Mouse (Mus musculus) gastrocnemius, postnatal 25 days (tissue): ENCODE results near the gene Pgrmc1. TPM values are rescaled to one million over a fixed set of nuclear protein-coding genes. Genes with fewer than 3 reads are reported as not detected.
"Not testable (repeated sequence)": the region's sequence is repeated elsewhere in the genome, so short reads cannot be mapped to it uniquely, and the experiment has no call there.

Experiments used
- DNase-seq: peaks from one replicate; pipeline ENCODE4 v3.0.0; 2022
- long read RNA-seq, 2 experiments: library from polyadenylated mRNA; stranded (forward); transcript quantifications; one replicate each; pipeline ENCODE4 v2.0.0; 2021
- total RNA-seq, 2 experiments: library from RNA; stranded (reverse); gene quantifications; 1 replicate in 1 of 2; 2 replicates in 1 of 2; pipeline ENCODE4 v1.2.3; 2021

Gene Pgrmc1
- total RNA-seq = 10 to 100 TPM in 1 of 2 experiments, 1 to 10 TPM in 1; 7.2 to 11.7 TPM
- long read RNA-seq, experiment 1, transcript Pgrmc1-201 (3 exons, 1,857 nt) = major isoform, 7 of 10 reads
- long read RNA-seq, experiment 1, partial matches to known transcripts = 3 of 10 reads
- long read RNA-seq, experiment 1, other reads (novel, unspliced or antisense) = 0 of 10 reads
- long read RNA-seq, experiment 2, transcript Pgrmc1-201 (3 exons, 1,857 nt) = major isoform, 11 of 12 reads
- long read RNA-seq, experiment 2, partial matches to known transcripts = 1 of 12 reads
- long read RNA-seq, experiment 2, other reads (novel, unspliced or antisense) = 0 of 12 reads

- DNase-seq = peak; percentile 81
These were observed at the start of gene Pgrmc1 for GRCm38 (mm10) chrX:36597707-36598389. Gene Pgrmc1, plus strand, starts transcription at chrX:36598206.

DNA sequence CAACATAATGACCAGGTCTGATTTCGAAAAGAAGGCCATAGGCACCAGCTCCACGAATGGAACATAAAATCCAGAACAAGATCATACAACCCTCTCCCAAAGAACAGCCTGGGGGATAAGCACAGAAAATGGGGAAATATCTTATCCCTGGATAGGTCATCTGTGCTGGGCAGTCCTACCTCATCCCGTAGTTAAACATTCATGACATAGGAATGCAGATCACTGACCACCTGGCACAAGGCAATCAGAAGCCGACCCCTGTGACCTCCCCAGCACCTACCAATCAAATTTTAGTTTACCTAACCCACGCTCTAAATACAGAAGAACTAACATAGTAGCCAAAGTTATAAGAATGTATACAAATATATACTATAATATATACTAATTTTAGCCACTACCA is 49.2 kb upstream of the Pgrmc1 start:
- DNase-seq = no peak

GRCm38 (mm10) chrX:36550906-36551305 is 47.1 kb upstream of the Pgrmc1 start:
- DNase-seq = peak; percentile 42

DNA sequence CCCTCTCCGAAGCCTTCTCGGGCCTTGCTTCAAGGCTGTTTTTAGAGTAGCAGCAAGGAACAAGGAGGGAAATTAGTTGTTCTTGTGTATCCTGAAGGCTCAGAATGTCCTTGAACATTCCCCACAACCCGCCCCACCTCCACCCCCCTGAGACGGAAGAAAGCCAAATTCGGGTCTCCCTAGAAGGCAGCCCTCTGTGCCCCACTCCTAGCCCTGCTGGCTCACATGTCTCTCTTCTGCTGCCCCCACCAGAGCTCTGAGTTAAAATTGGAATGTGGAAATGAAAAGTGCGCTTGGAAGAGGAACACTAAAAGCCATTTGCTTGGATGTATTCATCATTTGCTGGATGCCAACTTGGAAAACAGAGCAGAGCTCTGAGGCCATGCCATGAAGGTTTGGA is 46.7 kb upstream of the Pgrmc1 start:
- DNase-seq = peak; percentile 8

- DNase-seq = peak; percentile 63
These were observed 45.9 kb upstream of the Pgrmc1 start for GRCm38 (mm10) chrX:36552055-36552587.

- DNase-seq = no peak
These were observed 45.3 kb upstream of the Pgrmc1 start for GRCm38 (mm10) chrX:36552715-36553114.

GRCm38 (mm10) chrX:36555196-36555595 is 42.8 kb upstream of the Pgrmc1 start:
- DNase-seq = not testable (repeated sequence)

GRCm38 (mm10) chrX:36560170-36560569 is 37.8 kb upstream of the Pgrmc1 start:
- DNase-seq = no peak

DNA sequence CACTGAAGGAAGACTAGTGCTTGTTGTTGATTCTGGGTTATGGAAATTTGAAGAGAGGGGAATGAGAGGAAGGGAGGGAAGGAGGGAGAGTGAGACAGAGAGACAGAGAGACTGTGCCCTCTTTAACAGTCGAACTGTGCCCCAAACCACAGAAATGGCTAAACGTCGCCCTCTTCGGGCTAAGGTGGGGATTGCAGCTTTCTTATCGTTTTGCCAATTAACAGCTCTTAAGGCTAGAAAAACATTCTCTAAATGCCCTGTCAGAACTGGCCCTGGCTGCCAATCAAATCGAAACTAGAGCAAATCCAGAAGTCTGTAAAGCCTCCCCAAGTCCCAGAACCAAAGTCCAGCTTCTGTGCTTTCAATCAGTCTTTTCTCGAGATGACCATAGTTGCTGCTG is 36.4 kb upstream of the Pgrmc1 start:
- DNase-seq = peak; percentile 10

GRCm38 (mm10) chrX:36562079-36562478 is 35.9 kb upstream of the Pgrmc1 start:
- DNase-seq = no peak

GRCm38 (mm10) chrX:36586629-36587303 is 11.2 kb upstream of the Pgrmc1 start:
- DNase-seq = no peak

DNA sequence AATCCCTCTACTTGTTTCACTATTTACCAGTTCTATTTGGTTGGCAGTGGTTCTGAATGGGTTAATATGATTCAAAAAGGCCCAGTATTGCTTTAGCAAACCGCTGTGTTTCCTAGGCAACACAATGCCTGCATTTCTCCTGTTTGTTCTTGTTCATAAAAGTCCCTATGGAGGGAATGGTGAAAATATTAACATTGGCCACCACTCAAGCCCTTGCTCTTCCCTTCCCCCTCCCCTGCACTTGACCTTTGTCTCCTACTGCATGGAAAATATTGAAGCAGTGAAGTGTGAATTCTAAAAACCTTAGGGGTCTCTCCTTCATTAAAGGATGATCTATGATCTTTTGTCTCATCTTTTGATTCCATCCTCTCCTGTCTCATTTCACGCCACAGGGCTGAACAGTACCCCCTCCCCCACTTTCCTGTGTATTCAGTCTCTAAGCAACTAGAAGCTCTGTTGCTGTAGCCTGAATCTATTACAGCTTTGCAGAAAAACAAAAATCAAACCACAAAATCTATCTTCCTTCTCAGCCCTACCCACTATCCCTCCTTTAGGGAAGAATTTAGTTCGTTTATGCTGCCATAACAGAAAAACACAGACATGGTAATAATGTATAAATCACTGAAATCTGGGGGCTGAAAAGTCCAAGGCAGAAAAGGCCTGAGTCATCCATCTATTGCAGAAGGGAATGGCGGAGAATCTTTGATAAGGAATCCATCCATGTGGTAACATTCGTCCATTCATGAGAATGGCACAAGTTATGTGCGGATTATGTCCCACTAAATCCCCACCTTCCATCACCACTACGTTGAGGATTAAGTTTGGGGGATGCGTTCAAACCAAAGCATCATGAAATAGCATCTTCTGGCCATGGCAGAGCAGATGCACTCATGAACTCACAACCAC is 10.4 kb upstream of the Pgrmc1 start:
- no peak for DNase-seq

DNA sequence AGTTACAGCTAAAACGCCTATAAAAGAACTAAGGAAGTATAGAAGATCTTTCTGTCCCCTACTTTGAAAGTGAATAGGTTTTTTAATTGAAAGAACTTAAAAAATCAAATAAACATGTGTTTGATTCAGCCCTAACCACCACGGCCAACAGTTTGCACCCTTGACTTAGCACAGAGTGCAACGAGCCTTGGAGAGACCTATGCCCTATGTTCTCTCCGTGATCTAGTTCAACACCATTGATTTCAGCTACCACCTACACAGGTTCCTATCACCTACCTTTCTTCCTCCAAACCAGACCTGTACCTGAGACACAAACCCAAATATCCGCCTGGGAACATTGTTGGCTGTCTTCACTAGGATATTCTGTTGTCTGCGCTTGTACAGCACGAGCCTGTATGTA is 7.7 kb upstream of the Pgrmc1 start:
- no peak for DNase-seq

DNA sequence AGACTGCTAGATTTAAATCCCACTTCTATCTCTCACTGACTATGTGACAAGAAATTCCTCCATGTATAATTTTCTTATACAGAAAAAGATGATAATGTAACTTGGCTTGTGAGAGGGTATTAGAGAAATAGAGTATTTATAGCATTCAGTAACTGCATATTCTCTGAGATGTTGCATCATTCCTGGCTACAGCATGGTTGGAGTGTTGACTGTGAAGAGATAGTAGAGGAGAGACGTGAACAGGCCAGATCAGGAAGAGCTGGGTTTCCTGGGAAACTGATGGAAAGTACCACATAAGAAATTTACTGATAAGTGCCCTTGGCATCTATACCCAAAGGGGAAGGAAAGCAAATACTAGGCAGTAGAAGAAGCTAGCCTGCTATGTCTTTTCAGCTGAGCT is 6.9 kb upstream of the Pgrmc1 start:
- no peak for DNase-seq

DNA sequence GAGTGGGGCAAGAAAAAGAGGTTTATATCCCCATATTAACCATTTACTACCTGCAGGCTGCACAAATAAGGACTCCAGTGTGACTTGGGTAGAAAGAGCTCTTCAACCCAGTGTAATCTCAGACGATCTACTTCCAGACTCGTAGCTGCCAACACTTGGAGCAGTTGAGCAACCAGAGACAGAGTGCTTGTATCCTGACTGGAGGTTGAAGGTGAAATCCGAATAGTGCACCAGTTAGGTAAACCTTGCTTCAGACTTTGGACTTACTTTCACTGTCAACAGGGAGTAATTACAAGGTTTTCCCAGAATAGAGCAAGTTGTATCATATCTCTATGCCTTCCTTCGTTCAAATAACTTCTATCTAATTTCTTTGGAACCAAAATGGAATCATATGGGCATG is 6.5 kb upstream of the Pgrmc1 start:
- no peak for DNase-seq

- DNase-seq = no peak
These were observed 2.8 kb upstream of the Pgrmc1 start for GRCm38 (mm10) chrX:36595247-36595646.

DNA sequence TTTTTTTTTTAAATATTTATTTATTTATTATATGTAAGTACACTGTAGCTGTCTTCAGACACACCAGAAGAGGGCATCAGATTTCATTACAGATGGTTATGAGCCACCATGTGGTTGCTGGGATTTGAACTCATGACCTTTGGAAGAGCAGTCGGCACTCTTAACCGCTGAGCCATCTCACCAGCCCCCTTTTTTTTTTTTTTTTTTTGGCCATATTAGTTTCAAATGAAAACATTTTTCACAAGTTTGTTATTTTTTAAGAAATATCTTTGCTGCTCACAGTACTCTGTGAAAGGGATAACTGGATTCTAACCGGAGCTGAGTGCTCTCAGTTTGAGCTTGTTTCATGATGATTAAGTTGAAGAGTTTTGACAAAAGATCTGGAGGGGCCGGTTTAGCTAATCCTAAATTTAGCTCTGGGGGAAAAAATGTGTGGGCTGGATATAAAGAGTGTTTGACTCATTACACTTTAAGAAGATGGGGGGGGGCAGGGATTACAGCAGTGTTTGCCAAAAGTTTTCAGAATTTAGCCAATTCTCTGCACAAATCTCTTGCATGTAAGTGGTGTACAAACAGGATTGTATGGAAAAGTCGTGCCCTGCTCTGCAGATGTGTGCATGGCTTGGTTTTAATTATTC is 1.4 kb upstream of the Pgrmc1 start:
- not testable (repeated sequence) for DNase-seq

GRCm38 (mm10) chrX:36598390-36598810 is 394 bp downstream of the Pgrmc1 start:
- no peak for DNase-seq

GRCm38 (mm10) chrX:36598861-36599344 is 897 bp downstream of the Pgrmc1 start:
- DNase-seq = no peak

DNA sequence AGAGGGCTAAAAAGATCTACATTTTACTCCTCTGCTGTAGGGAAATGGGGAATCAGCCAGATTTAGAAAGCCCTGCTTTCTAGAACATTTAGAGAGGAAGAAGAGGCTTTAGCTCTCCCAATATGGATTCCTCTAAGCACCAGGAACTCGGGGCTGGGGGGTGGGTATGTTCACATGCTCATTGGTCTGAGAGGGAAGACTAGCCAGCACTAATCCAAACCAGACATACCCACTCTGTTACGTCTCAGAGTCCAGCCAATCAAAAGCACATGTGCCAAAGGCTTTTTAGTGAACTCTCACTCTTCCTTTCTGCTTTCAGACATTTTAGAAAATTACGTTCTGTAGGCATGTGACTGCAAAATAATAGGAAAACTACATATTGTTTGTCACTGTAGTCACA is 1.6 kb downstream of the Pgrmc1 start:
- no peak for DNase-seq

DNA sequence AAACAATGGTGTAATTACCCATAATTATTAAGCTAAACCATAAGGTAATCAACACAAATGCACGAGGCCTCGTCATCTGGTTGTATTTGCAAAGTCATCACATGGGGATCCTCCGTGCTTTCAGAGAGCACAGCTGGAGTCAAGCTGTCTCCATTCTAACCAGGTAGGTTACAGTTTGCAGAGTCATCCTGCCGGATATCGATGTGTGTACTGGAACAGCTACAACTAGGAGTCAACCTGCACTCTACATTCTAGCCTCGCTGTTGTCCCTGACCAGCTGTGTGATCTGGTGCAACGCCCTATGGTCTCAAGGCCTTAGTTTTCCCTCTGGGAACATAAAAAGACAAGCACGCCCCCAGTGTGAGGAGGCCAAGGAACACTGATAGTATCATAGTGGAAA is 2.1 kb downstream of the Pgrmc1 start:
- DNase-seq = peak; percentile 6
